In the genomic region with DNA sequence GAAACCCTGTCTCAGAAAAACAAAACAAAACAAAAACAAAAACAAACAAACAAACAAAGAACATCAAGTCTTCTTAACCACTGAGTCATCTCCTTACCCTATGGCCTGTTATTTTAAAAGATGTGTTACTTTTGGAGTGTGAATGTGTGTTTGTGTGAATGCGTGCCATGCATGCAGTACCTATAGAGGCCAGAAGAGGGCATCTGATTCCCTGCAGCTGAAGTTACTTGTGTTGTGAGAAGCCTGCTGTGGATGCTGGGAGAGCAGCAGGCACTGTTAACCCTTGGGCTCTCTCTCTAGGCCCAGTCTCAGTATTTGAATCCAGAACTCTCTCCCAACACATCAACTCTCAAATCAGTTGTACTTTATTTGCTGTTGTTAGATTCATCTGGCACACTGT, we compare ENCODE assay signal across 23 mouse cellular contexts. TPM values are rescaled to one million over a fixed set of nuclear protein-coding genes. Genes with fewer than 3 reads are reported as not detected.
DNase-seq lines count a peak whose midpoint lies in the region; ATAC-seq and TF ChIP-seq lines count a peak whose summit lies in the region.
"Had no signal": no experiment of that assay in that cellular context is flagged by ENCODE, and none has a peak within 500 bp of the region (broad histone marks: within the 10 kb centered on the region; RNA-seq: fewer than 3 reads in every experiment).

No protein-coding gene starts in this region.

- H3K27me3 ChIP-seq in heart, adult 2 months (ENCODE audit: control insufficient read depth, insufficient read depth, low read length) = peaks cover under 1% of the 10 kb centered on the region; the same call in 1 of the 2 replicates
- H3K27me3 ChIP-seq in heart, embryonic 12.5 days (replicated peaks) = peaks cover 8% of the 10 kb centered on the region
- no peaks in the 10 kb centered on the region for H3K27me3 ChIP-seq in liver, postnatal 0 days (ENCODE audit: insufficient read depth, low read length)
- no peaks in the 10 kb centered on the region for H3K27me3 ChIP-seq in ES-Bruce4 (ENCODE audit: control insufficient read depth, insufficient read depth, low read length, poor library complexity, severe bottlenecking)
- H3K27me3 ChIP-seq: embryonic facial prominence, embryonic 15.5 days; heart, embryonic 15.5 days; liver, embryonic 13.5 days; stomach, embryonic 15.5 days had no signal

- no peak for DNase-seq in heart, adult 2 months
- no peak for DNase-seq in liver, postnatal 0 days
- DNase-seq in liver (no peak), ZHBTc4 (ENCODE audit: low read depth, low spot score) (peak; percentile 87)
- no peak for DNase-seq in adrenal gland, adult 18-20 months (ENCODE audit: low spot score in 2 of 2)
- no peak for DNase-seq in frontal cortex, adult 2 months (ENCODE audit: extremely low spot score in 1 of 2, low spot score in 1 of 2)
- DNase-seq: adrenal gland, adult 2 months; cerebellum, postnatal 10 days; gastrocnemius, postnatal 10 days; heart, adult 18-20 months; heart, postnatal 4 days; kidney, adult 8-10 months; kidney, postnatal 25 days; liver, embryonic 13.5 days; lung, postnatal 14 days; thymus, postnatal 25 days had no signal

- 83% methylated on average over 1 of the region's 1 CpGs for WGBS in heart, adult 2 months
- WGBS in heart, embryonic 12.5 days = 85% methylated on average over 1 of the region's 1 CpGs
- WGBS in liver, postnatal 0 days (ENCODE audit: insufficient replicate concordance) = 100% methylated on average over 1 of the region's 1 CpGs

- no peaks in the 10 kb centered on the region for H3K79me2 ChIP-seq in heart, adult 2 months (replicated peaks; ENCODE audit: control insufficient read depth, insufficient read depth, low read length)

- TF ChIP-seq POLR2A in heart, adult 2 months (IDR thresholded peaks at IDR 0.05; ENCODE audit: insufficient read depth, low read depth, low read length) = no peak
- no peak for TF ChIP-seq POLR2A in ES-Bruce4 (IDR thresholded peaks at IDR 0.05; ENCODE audit: insufficient read depth, low read length)

- no peaks in the 10 kb centered on the region for H3K36me3 ChIP-seq in heart, adult 2 months (ENCODE audit: control insufficient read depth, insufficient read depth, low read length)
- no peaks in the 10 kb centered on the region for H3K36me3 ChIP-seq in heart, embryonic 12.5 days
- no peaks in the 10 kb centered on the region for H3K36me3 ChIP-seq in liver, postnatal 0 days (replicated peaks; ENCODE audit: insufficient read depth, low read length)
- H3K36me3 ChIP-seq in ES-Bruce4 (ENCODE audit: control insufficient read depth, insufficient read depth, low read length, poor library complexity, severe bottlenecking) = no peaks in the 10 kb centered on the region
- H3K36me3 ChIP-seq: embryonic facial prominence, embryonic 15.5 days; heart, embryonic 15.5 days; liver, embryonic 13.5 days; stomach, embryonic 15.5 days had no signal

- H3K9ac ChIP-seq in heart, adult 2 months (ENCODE audit: low read depth, low read length) = no peak overlapping the region
- no peak overlapping the region for H3K9ac ChIP-seq in heart, embryonic 12.5 days
- no peak overlapping the region for H3K9ac ChIP-seq in liver, postnatal 0 days (replicated peaks)
- H3K9ac ChIP-seq in ES-Bruce4 (ENCODE audit: low read depth, poor library complexity, severe bottlenecking) = no peak overlapping the region
- H3K9ac ChIP-seq: embryonic facial prominence, embryonic 15.5 days; heart, embryonic 15.5 days; liver, embryonic 13.5 days; stomach, embryonic 15.5 days had no signal

- ATAC-seq in heart, embryonic 12.5 days (ENCODE audit: insufficient number of reproducible peaks, low FRiP score) = no peak
- no peak for ATAC-seq in liver, postnatal 0 days
- ATAC-seq: midbrain, embryonic 16.5 days had no signal

- no peaks in the 10 kb centered on the region for H3K4me1 ChIP-seq in heart, adult 2 months (ENCODE audit: control insufficient read depth, insufficient read depth, low read length)
- H3K4me1 ChIP-seq in heart, embryonic 12.5 days (replicated peaks) = no peaks in the 10 kb centered on the region
- H3K4me1 ChIP-seq in liver, postnatal 0 days (ENCODE audit: insufficient read depth) = no peaks in the 10 kb centered on the region
- H3K4me1 ChIP-seq in ES-Bruce4 (ENCODE audit: control insufficient read depth, insufficient read depth, low read length) = no peaks in the 10 kb centered on the region
- H3K4me1 ChIP-seq: embryonic facial prominence, embryonic 15.5 days; heart, embryonic 15.5 days; liver, embryonic 13.5 days; megakaryocyte, embryonic 14.5 days; stomach, embryonic 15.5 days had no signal

- no peak overlapping the region for H3K27ac ChIP-seq in heart, adult 2 months
- H3K27ac ChIP-seq in heart, embryonic 12.5 days (ENCODE audit: poor library complexity, severe bottlenecking) = no peak overlapping the region
- no peak overlapping the region for H3K27ac ChIP-seq in liver, postnatal 0 days (ENCODE audit: low read depth)
- H3K27ac ChIP-seq in ES-Bruce4 (ENCODE audit: insufficient read depth, low read length) = no peak overlapping the region
- H3K27ac ChIP-seq: embryonic facial prominence, embryonic 15.5 days; heart, embryonic 15.5 days; liver, embryonic 13.5 days; stomach, embryonic 15.5 days had no signal

- TF ChIP-seq EP300 in heart, adult 2 months (IDR thresholded peaks at IDR 0.05; ENCODE audit: insufficient read depth, low read depth, low read length) = no peak
- no peak for TF ChIP-seq EP300 in liver, postnatal 0 days (IDR thresholded peaks at IDR 0.05; ENCODE audit: low read depth)
- TF ChIP-seq EP300 in ES-Bruce4 (IDR thresholded peaks at IDR 0.05; ENCODE audit: insufficient read depth, low read depth, low read length) = no peak

- peak; percentile 42 for TF ChIP-seq CTCF in heart, adult 2 months (IDR thresholded peaks at IDR 0.05)
- TF ChIP-seq CTCF in liver, postnatal 0 days (IDR thresholded peaks at IDR 0.05; ENCODE audit: low read depth) = peak; percentile 49
- TF ChIP-seq CTCF in ES-Bruce4 (IDR thresholded peaks at IDR 0.05; ENCODE audit: low read depth, low read length) = peak; percentile 46

- H3K4me2 ChIP-seq in heart, embryonic 12.5 days = no peak overlapping the region
- H3K4me2 ChIP-seq in liver, postnatal 0 days (ENCODE audit: low read depth, low read length) = no peak overlapping the region
- H3K4me2 ChIP-seq: embryonic facial prominence, embryonic 15.5 days; heart, embryonic 15.5 days; liver, embryonic 13.5 days; stomach, embryonic 15.5 days had no signal

- intact Hi-C loops in heart, adult 2 months (cut with DNase I) = no loop called here

- peaks cover 6% of the 10 kb centered on the region; the same call in 1 of the 2 replicates for H3K9me3 ChIP-seq in heart, embryonic 12.5 days (replicated peaks)
- peaks cover 3% of the 10 kb centered on the region; the same call in 1 of the 2 replicates for H3K9me3 ChIP-seq in liver, postnatal 0 days (ENCODE audit: low read length)
- no peaks in the 10 kb centered on the region for H3K9me3 ChIP-seq in ES-Bruce4 (replicated peaks; ENCODE audit: control insufficient read depth, insufficient read depth, low read length, poor library complexity, severe bottlenecking)
- H3K9me3 ChIP-seq: embryonic facial prominence, embryonic 15.5 days; stomach, embryonic 15.5 days had no signal

- no peak overlapping the region for H3K4me3 ChIP-seq in heart, adult 2 months
- no peak overlapping the region for H3K4me3 ChIP-seq in heart, embryonic 12.5 days
- H3K4me3 ChIP-seq in liver, postnatal 0 days (ENCODE audit: low read depth, low read length) = no peak overlapping the region
- no peak overlapping the region for H3K4me3 ChIP-seq in ES-Bruce4 (ENCODE audit: low read depth, low read length)
- H3K4me3 ChIP-seq: embryonic facial prominence, embryonic 15.5 days; heart, embryonic 15.5 days; liver, embryonic 13.5 days; megakaryocyte, embryonic 14.5 days; stomach, embryonic 15.5 days had no signal

RNA-seq across cellular contexts. Expression of a gene that starts 8.0 kb away (rescaled TPM):
- total RNA-seq in heart, adult 2 months (2021) = not detected
- polyA plus RNA-seq in heart, adult 2 months (2012; rRNA removed) = 0.02 TPM in 1 of 2 replicates, not detected in the other
- not detected in 2 replicates for polyA plus RNA-seq in heart, embryonic 12.5 days (2016; fragmentation: Nextera tagmentation; extraction: Ambion mirVana)
- polyA plus RNA-seq in liver, postnatal 0 days (2015; fragmentation: Nextera tagmentation; extraction: Ambion mirVana) = 0.04 TPM in 1 of 2 replicates, not detected in the other
- polyA plus RNA-seq in ES-Bruce4 (2011; ENCODE audit: insufficient read depth, insufficient read length, low read depth, missing spikeins) = 0.37 and 0.84 TPM in 2 replicates
- total RNA-seq in adrenal gland, adult 18-20 months (2021) = 1 to 10 TPM; 1.9 to 2.4 TPM
- polyA plus RNA-seq in frontal cortex, adult 2 months (2012; rRNA removed) = 49.8 and 50.9 TPM in 2 replicates
- total RNA-seq: heart, adult 18-20 months; heart, postnatal 4 days had no signal
- polyA plus RNA-seq: heart, embryonic 15.5 days; liver, embryonic 13.5 days had no signal

RNA-seq across cellular contexts. Expression of a gene that starts 10.7 kb away (rescaled TPM):
- under 1 TPM; 0.23 to 0.34 TPM for total RNA-seq in heart, adult 2 months (2021)
- 0.41 and 0.88 TPM in 2 replicates for polyA plus RNA-seq in heart, adult 2 months (2012; rRNA removed)
- 0.06 and 0.14 TPM in 2 replicates for polyA plus RNA-seq in heart, embryonic 12.5 days (2016; fragmentation: Nextera tagmentation; extraction: Ambion mirVana)
- not detected in 2 replicates for polyA plus RNA-seq in liver, postnatal 0 days (2015; fragmentation: Nextera tagmentation; extraction: Ambion mirVana)
- 3.8 and 4.8 TPM in 2 replicates for polyA plus RNA-seq in ES-Bruce4 (2011; ENCODE audit: insufficient read depth, insufficient read length, low read depth, missing spikeins)
- total RNA-seq in adrenal gland, adult 18-20 months (2021) = 1 to 10 TPM; 4.0 to 5.0 TPM
- 48.7 and 52.5 TPM in 2 replicates for polyA plus RNA-seq in frontal cortex, adult 2 months (2012; rRNA removed)
- polyA plus RNA-seq: heart, embryonic 15.5 days had no signal

RNA-seq across cellular contexts. Expression of a gene that starts 21.7 kb away (rescaled TPM):
- 10 to 100 TPM; 18.6 to 20.4 TPM for total RNA-seq in heart, adult 2 months (2021)
- polyA plus RNA-seq in heart, adult 2 months (2012; rRNA removed) = 26.3 and 28.0 TPM in 2 replicates
- polyA plus RNA-seq in heart, embryonic 12.5 days (2016; fragmentation: Nextera tagmentation; extraction: Ambion mirVana) = 51.6 and 54.2 TPM in 2 replicates
- polyA plus RNA-seq in liver, postnatal 0 days (2015; fragmentation: Nextera tagmentation; extraction: Ambion mirVana) = 19.1 and 23.8 TPM in 2 replicates
- 15.1 and 16.0 TPM in 2 replicates for polyA plus RNA-seq in ES-Bruce4 (2011; ENCODE audit: insufficient read depth, insufficient read length, low read depth, missing spikeins)
- 10 to 100 TPM; 44.6 TPM for total RNA-seq in adrenal gland, adult 18-20 months (2021)
- polyA plus RNA-seq in frontal cortex, adult 2 months (2012; rRNA removed) = 91.4 and 98.1 TPM in 2 replicates

RNA-seq across cellular contexts. Expression of a gene that starts 22.2 kb away (rescaled TPM):
- 10 to 100 TPM; 21.6 to 22.6 TPM for total RNA-seq in heart, adult 2 months (2021)
- 18.4 and 38.6 TPM in 2 replicates for polyA plus RNA-seq in heart, adult 2 months (2012; rRNA removed)
- 24.4 and 26.0 TPM in 2 replicates for polyA plus RNA-seq in heart, embryonic 12.5 days (2016; fragmentation: Nextera tagmentation; extraction: Ambion mirVana)
- 15.4 and 18.4 TPM in 2 replicates for polyA plus RNA-seq in liver, postnatal 0 days (2015; fragmentation: Nextera tagmentation; extraction: Ambion mirVana)
- polyA plus RNA-seq in ES-Bruce4 (2011; ENCODE audit: insufficient read depth, insufficient read length, low read depth, missing spikeins) = 41.9 and 48.4 TPM in 2 replicates
- total RNA-seq in adrenal gland, adult 18-20 months (2021) = 10 to 100 TPM; 36.8 to 44.2 TPM
- polyA plus RNA-seq in frontal cortex, adult 2 months (2012; rRNA removed) = 34.5 and 36.8 TPM in 2 replicates

Comparison
In these comparisons a context has a peak if more than half of its experiments do, and no peak if none do; other contexts are left out.
1. RNA of a gene that starts 8.0 kb away (polyA plus RNA-seq): 49.8 to 50.9 TPM in frontal cortex, adult 2 months; 0.37 to 0.84 TPM in ES-Bruce4, not detected in heart, embryonic 12.5 days, 0.02 TPM in heart, adult 2 months and 0.04 TPM in liver, postnatal 0 days; every median in the first group is over 10 times any median in the second.
2. Peak in every context shown above with its lines, with median percentiles within 50 percentile points of each other: CTCF ChIP-seq.